Mouse (Mus musculus) liver, adult 2 months (tissue): ENCODE measurements around the gene Eif2ak3.

Experiments
- CTCF ChIP-seq: fragments of 200-500 bp; IDR thresholded peaks from 2 replicates; pipeline ENCODE4 v1.5.1; 2011; ENCODE audit warnings: low read depth, low read length, control low read depth
- POLR2A ChIP-seq: fragments of 200-500 bp; IDR thresholded peaks from 2 replicates; pipeline ENCODE4 v1.6.1; 2011; ENCODE audit warnings: low read length, control low read depth; ENCODE audit not compliant: insufficient read depth; ENCODE audit errors: extremely low read depth

- TF ChIP-seq CTCF (no peak), POLR2A (0 out of 2 replicates have a peak, but pooled peaks have one; percentile 14)
These were observed 30.2 kb upstream of the Eif2ak3 start for GRCm38 (mm10) chr6:70813921-70814628.
